Mouse (Mus musculus) cortical plate, adult 2 months (tissue): ENCODE data around the gene Lce1a1.
"Not testable (repeated sequence)": the region's sequence is repeated elsewhere in the genome, so short reads cannot be mapped to it uniquely, and the experiment has no call there.

Experiments
- CTCF ChIP-seq: fragments of 200-500 bp; IDR thresholded peaks from 2 replicates; pipeline ENCODE4 v1.5.1; 2011; ENCODE audit warnings: mild to moderate bottlenecking, control low read depth, low read length; ENCODE audit not compliant: insufficient read depth; ENCODE audit errors: extremely low read depth
- POLR2A ChIP-seq: fragments of 200-500 bp; IDR thresholded peaks from 2 replicates; pipeline ENCODE4 v1.6.1; 2011; ENCODE audit warnings: mild to moderate bottlenecking, low read length, control low read depth; ENCODE audit not compliant: insufficient read depth; ENCODE audit errors: extremely low read depth

GRCm38 (mm10) chr3:92689154-92689553 is 41.0 kb upstream of the Lce1a1 start:
- not testable (repeated sequence) for TF ChIP-seq CTCF, POLR2A
